Mouse (Mus musculus) B cell, adult 2 months (primary cell): ENCODE data around the gene 4930442H23Rik.
"Not testable (repeated sequence)": the region's sequence is repeated elsewhere in the genome, so short reads cannot be mapped to it uniquely, and the experiment has no call there.

Experiments
- DNase-seq, 2 experiments: peaks; one replicate each; pipeline ENCODE4 v3.0.0; 2022

4930442H23Rik gene

GRCm38 (mm10) chr10:81197305-81197704 is 13.7 kb upstream of the 4930442H23Rik start:
- no peak for DNase-seq

- DNase-seq: no peak
These were observed 12.9 kb upstream of the 4930442H23Rik start for GRCm38 (mm10) chr10:81196470-81197065.

DNA sequence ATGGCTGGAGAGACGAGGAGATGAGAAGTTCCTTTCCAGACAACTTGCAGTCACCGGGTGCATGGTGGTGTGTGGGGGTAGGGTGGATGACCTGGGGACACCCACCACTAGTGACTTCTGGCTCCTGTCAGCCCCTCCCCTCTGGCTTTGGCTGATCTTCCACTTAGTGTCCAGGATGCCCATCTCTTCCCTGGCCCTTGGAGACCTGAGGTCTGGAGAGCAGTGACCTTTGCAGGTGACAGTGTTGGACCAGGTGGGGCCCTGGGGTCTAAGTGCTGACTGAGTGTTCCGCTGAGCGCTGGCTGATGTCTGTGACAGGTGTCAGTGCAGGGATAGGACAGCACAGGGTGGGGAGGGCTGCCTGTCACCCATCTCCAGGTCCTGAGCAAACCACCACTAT is 11.7 kb upstream of the 4930442H23Rik start:
- no peak for DNase-seq

GRCm38 (mm10) chr10:81193991-81194774 is 10.5 kb upstream of the 4930442H23Rik start:
- DNase-seq: peak; percentile 75 to 78

DNA sequence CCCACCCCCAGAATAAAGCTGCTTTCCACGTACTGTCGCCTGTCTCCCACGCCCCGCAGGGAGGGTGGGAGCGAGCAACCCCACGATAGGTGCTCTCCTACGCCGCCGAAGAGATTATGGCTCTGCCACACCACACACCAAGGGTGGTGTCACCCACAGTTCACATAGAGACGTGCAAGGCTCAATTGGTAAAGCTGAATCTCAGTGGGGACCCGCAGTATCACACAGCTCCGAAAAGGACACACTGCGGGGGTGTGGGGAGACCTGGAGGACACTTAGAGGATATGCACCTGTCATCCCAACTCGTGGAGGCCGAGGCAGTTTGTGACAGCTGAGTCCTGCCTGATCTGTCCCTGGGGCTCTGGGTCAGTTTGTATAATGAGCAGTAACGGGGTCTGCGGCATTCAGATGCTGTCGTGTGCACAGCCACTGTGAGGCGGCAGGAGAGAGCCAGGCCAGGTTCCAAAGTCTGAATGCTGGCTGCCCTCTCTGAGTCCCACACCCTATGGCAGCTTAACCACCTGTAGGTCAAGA is 9.4 kb upstream of the 4930442H23Rik start:
- peak; percentile 51 to 56 for DNase-seq

- DNase-seq: peak; percentile 85 to 92
These were observed 8.8 kb upstream of the 4930442H23Rik start for GRCm38 (mm10) chr10:81192270-81192967.

- no peak for DNase-seq
These were observed 7.8 kb upstream of the 4930442H23Rik start for GRCm38 (mm10) chr10:81191342-81191982.

GRCm38 (mm10) chr10:81190912-81191321 is 7.3 kb upstream of the 4930442H23Rik start:
- no peak for DNase-seq

DNA sequence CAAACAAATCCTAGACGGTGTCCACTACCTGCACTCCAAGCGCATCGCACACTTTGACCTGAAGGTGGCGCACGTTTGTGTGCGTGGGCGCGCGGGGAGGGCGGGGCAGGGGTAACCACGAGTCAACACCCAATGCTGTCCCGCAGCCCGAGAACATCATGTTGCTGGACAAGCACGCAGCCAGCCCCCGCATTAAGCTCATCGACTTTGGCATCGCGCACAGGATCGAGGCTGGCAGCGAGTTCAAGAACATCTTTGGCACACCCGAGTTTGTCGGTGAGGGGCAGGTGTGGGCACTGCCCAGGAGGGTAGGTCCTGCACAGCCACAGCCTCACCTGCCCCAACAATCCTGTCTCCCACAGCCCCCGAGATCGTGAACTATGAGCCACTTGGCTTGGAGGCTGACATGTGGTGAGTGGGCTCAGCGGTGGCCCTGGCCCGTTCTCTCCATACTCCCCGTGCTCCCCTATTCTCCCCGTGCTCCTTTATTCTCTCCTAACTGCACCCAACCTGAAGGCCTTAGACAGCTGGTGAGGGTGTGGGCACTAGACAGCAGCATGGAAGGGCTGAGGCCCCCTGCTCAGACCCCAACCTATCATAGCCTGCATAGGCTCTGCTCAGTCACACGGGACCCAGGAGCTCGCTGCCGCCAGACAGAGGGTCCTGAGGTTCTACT is 6.7 kb upstream of the 4930442H23Rik start:
- peak; percentile 54 to 56 for DNase-seq

DNA sequence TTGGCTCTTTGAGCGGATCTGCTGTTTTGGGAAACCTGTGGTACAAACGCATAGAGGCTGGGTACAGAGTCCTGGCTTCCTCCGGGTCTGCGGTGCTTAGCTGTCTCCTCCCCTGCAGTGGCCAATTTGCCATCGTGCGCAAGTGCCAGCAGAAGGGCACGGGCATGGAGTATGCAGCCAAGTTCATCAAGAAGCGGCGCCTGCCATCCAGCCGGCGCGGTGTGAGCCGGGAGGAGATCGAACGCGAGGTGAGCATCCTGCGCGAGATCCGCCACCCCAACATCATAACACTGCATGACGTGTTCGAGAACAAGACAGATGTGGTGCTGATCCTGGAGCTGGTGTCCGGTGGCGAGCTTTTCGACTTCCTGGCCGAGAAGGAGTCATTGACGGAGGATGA is 6.2 kb upstream of the 4930442H23Rik start:
- no peak for DNase-seq

DNA sequence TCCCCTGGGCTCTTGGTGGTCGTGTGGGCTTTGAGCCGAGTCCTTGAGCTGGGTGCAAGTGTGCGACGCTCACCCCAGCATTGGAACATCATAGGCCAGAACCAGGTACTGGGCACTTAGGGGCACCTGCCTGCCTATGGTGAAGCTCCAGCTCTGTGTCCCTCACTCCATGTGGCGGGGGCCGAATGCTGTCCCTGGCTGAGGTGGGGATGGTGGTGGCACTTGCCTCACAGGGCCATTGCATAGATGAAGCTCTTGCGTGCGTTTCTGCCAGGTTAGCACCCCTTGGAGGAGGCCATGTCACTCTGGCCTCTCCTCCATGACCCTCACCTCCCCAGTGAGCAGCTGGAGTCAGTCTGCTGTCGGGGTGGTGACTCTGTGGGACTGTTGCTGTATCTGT is 3.5 kb upstream of the 4930442H23Rik start:
- no peak for DNase-seq

- no peak for DNase-seq
These were observed 1.1 kb upstream of the 4930442H23Rik start for GRCm38 (mm10) chr10:81184765-81185164.

DNA sequence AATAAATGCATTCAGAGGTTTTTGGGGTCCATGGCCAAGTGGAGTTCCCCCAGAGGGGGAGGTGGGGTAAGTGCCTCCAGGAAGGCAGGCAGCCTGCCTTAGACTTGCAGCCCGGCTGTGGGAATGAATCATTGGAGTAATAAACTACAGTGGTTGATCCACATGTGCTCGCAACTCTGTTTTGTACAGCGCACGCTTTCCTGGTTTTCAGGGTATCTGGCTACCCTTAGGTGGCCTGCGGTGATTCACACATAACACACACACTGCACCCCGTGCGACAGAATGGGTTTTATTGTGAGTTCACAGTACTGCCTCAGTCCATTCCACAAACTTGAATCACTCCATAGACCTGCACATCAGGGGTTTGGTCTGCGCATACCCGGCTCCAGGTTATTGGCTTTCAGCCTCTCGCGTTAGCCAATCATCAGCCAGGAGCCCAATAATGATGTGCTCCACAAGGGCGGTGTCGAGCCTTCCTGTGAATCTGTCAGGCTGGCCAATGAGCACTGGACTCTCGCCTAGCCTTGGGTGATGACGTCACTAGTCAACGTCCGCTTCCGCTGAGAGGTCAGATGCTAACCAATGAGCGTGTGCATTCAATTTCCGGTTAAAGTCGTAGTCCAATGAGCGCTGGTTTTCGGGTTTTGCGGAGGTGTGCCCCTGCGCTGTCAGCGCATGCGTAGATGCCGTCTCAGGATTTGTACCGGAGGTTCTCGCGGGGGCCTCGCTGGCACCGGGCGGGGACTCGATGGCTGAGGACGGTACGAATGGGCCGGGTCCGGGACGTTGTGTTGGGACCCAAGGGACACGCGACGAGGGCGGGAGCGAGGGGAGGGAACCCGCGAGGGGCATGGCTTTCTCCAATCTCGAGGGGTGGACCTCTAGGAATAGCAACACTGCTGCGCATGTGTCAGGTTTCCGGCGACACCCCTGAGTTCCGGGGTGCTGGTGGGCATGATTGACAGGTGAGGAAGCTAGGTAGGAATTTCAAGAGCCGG is 1.0 kb downstream of the 4930442H23Rik start, which contains the start of gene Dapk3:
Gene Dapk3, plus strand, starts transcription at position 670 of the 998 bp plus-strand sequence.
- peak; percentile 94 for DNase-seq

DNA sequence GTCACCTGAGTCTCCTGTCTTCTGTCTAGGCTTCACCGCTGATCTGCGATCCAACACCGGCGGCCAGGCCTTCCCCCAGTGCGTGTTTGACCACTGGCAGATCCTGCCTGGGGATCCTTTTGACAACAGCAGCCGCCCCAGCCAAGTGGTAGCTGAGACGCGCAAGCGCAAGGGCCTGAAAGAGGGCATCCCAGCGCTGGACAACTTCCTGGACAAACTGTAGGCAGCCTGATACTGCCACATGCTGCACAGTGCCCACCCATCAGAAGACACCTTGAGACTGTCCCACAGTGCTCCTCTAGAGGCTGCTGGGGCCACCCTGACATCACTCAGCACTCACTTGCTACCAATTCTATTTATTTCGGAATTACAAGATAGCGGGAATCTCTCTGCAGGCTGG is 1.8 kb downstream of the 4930442H23Rik start:
- not testable (repeated sequence) for DNase-seq

DNA sequence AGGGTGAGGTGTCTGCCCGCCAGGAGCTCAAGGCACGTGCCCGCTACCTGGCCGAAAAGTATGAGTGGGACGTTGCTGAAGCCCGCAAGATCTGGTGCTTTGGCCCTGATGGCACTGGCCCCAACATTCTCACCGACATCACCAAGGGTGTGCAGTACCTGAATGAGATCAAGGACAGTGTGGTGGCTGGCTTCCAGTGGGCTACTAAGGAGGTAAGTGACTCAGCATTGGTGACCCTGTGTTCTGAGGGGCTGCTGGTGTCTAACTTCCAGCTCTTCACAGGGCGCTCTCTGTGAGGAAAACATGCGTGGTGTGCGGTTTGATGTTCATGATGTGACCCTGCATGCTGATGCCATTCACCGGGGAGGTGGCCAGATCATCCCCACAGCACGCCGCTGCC is 2.7 kb downstream of the 4930442H23Rik start:
- DNase-seq: no peak

DNA sequence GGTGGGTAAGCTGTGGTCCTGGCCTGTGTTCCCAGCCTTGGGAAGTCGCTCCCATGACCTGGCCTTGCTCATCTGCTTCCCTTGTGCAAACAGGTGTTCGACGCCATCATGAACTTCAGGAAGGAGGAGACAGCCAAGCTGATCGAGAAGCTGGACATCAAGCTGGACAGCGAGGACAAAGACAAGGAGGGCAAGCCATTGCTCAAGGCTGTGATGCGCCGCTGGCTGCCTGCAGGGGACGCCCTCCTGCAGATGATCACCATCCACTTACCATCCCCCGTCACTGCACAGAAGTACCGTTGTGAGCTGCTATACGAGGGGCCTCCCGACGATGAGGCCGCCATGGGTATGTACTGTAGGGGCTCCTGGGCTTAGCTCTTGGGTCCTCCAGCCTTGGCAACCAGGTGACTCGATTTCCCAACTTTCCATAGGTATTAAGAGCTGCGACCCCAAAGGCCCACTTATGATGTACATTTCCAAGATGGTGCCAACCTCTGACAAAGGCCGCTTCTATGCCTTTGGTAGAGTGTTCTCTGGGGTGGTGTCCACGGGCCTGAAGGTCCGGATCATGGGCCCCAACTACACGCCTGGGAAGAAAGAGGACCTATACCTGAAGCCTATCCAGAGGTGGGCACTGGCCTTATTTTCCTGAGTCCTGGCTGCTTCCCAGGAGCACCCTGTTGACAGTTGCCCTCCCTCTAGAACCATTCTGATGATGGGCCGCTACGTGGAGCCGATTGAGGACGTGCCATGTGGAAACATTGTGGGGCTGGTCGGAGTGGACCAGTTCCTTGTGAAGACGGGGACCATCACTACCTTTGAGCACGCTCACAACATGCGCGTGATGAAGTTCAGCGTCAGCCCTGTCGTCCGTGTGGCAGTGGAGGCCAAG is 4.0 kb downstream of the 4930442H23Rik start:
- DNase-seq: no peak

DNA sequence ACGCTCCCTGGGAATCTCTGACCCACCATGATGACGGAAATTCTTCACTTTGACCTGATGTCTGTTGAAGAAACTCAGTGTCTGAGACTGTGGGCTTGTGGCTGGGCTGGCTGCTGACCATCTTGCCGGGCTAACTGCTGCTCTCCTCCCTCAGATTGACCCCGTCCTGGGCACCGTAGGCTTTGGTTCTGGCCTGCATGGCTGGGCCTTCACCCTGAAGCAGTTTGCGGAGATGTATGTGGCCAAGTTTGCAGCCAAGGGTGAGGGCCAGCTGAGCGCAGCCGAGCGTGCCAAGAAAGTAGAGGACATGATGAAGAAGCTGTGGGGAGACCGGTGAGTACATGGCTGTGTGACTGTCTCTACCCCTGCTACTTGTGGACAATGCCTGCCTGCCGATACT is 4.7 kb downstream of the 4930442H23Rik start:
- no peak for DNase-seq

DNA sequence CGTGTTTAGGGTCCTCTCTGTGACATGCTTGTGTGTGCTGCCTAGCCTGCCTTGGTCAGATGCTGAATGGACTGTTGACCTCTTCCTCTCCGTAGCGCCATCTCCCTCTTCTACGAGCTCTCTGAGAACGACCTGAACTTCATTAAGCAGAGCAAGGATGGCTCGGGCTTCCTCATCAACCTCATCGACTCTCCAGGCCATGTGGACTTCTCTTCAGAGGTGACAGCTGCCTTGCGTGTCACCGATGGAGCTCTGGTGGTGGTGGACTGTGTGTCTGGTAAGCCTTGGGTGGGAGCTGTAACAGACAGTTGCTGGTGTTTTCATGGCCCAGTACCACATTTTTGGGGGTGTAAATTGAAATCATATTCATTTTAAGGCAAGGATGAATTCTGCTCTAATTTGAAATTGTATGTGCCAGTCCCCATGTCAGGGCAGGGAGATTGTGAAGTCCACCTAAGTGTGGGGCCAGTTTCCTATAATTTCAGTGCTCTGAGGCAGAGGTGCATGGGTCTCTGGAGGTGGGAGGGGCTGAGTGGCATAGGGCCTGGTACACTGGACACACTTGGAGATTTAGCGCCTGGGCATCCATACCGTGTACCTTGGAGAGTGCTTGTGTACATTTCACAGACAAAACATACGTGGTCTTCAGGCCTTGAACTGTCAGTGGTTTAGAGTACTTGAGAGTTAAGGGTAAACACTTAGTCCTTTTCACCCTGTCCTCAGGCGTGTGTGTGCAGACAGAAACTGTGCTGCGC is 5.5 kb downstream of the 4930442H23Rik start:
- no peak for DNase-seq

DNA sequence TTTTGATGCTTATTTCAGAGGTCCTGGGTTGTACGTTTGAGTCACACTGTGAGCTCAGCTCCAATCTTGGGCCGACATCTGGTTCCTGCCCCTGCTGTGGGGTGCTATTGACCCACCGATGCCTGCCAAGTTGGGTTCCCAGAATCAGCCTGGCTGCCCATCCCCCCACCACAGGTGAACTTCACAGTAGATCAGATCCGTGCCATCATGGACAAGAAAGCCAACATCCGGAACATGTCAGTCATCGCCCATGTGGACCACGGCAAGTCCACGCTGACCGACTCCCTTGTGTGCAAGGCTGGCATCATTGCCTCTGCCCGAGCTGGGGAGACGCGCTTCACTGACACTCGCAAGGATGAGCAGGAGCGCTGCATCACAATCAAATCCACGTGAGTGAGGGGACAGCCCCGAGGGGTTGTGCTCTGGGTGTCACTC is 6.1 kb downstream of the 4930442H23Rik start:
- DNase-seq: peak; percentile 45 to 54
